Mouse (Mus musculus): ENCODE measurements at regions not wholly inside any gene's neighbourhood (a gene's known extent, or its start where the extent isn't known, plus 50 kb on each side); places are given as distances from the start of the nearest gene placed in this dataset.

- Histone ChIP-seq H3K27me3 (no peaks in the 10 kb centered on the region), H3K9ac (no peak overlapping the region), H3K4me1 (no peaks in the 10 kb centered on the region), H3K4me3 (replicated peaks) (no peak overlapping the region), H3K27ac (replicated peaks) (no peak overlapping the region), H3K9me3 (replicated peaks) (no peaks in the 10 kb centered on the region), H3K4me2 (replicated peaks) (no peak overlapping the region), H3K36me3 (no peaks in the 10 kb centered on the region)
- WGBS: 77% methylated on average over 4 of the region's 4 CpGs
- ATAC-seq (ENCODE audit: insufficient number of reproducible peaks, low FRiP score, low TSS enrichment, low read depth): no peak
Observed at GRCm38 (mm10) chr4:32153356-32153755, 85.2 kb upstream of the Bach2 start.

GRCm38 (mm10) chr4:32156965-32157364 lies 81.6 kb upstream of the Bach2 start:
- no peaks in the 10 kb centered on the region for H3K9me3 ChIP-seq (replicated peaks)
- H3K27me3 ChIP-seq: no peaks in the 10 kb centered on the region
- no peak for ATAC-seq (ENCODE audit: insufficient number of reproducible peaks, low FRiP score, low TSS enrichment, low read depth)
- H3K27ac ChIP-seq (replicated peaks): no peak overlapping the region
- no peaks in the 10 kb centered on the region for H3K4me1 ChIP-seq
- WGBS: 65% methylated on average over 8 of the region's 8 CpGs
- no peak overlapping the region for H3K9ac ChIP-seq
- no peaks in the 10 kb centered on the region for H3K36me3 ChIP-seq
- no peak overlapping the region for H3K4me2 ChIP-seq (replicated peaks)
- H3K4me3 ChIP-seq (replicated peaks): no peak overlapping the region

- Histone ChIP-seq H3K9me3 (replicated peaks) (no peaks in the 10 kb centered on the region), H3K27me3 (no peaks in the 10 kb centered on the region), H3K4me3 (replicated peaks) (no peak overlapping the region), H3K27ac (replicated peaks) (no peak overlapping the region), H3K4me1 (no peaks in the 10 kb centered on the region), H3K36me3 (no peaks in the 10 kb centered on the region), H3K9ac (no peak overlapping the region), H3K4me2 (replicated peaks) (no peak overlapping the region)
- no peak for ATAC-seq (ENCODE audit: insufficient number of reproducible peaks, low FRiP score, low TSS enrichment, low read depth)
- WGBS: 50% methylated on average over 5 of the region's 5 CpGs
Observed at GRCm38 (mm10) chr4:32158451-32158850, 80.2 kb upstream of the Bach2 start.

GRCm38 (mm10) chr4:32158886-32159285 lies 79.7 kb upstream of the Bach2 start:
- ATAC-seq (ENCODE audit: insufficient number of reproducible peaks, low FRiP score, low TSS enrichment, low read depth): no peak
- Histone ChIP-seq H3K4me3 (replicated peaks) (no peak overlapping the region), H3K4me1 (no peaks in the 10 kb centered on the region), H3K36me3 (no peaks in the 10 kb centered on the region), H3K27ac (replicated peaks) (no peak overlapping the region), H3K9me3 (replicated peaks) (no peaks in the 10 kb centered on the region), H3K9ac (no peak overlapping the region), H3K27me3 (no peaks in the 10 kb centered on the region), H3K4me2 (replicated peaks) (no peak overlapping the region)
- WGBS: 42% methylated on average over 4 of the region's 4 CpGs

- no peaks in the 10 kb centered on the region for H3K9me3 ChIP-seq (replicated peaks)
- H3K4me3 ChIP-seq (replicated peaks): no peak overlapping the region
- no peak overlapping the region for H3K4me2 ChIP-seq (replicated peaks)
- no peaks in the 10 kb centered on the region for H3K36me3 ChIP-seq
- no peaks in the 10 kb centered on the region for H3K4me1 ChIP-seq
- H3K27me3 ChIP-seq: no peaks in the 10 kb centered on the region
- no peak for ATAC-seq (ENCODE audit: insufficient number of reproducible peaks, low FRiP score, low TSS enrichment, low read depth)
- 50% methylated on average over 2 of the region's 2 CpGs for WGBS
- H3K27ac ChIP-seq (replicated peaks): no peak overlapping the region
- no peak overlapping the region for H3K9ac ChIP-seq
Observed at GRCm38 (mm10) chr4:32160815-32161214, 77.8 kb upstream of the Bach2 start.

- Histone ChIP-seq H3K9ac (no peak overlapping the region), H3K36me3 (no peaks in the 10 kb centered on the region), H3K4me2 (replicated peaks) (no peak overlapping the region), H3K4me3 (replicated peaks) (no peak overlapping the region), H3K27me3 (no peaks in the 10 kb centered on the region), H3K27ac (replicated peaks) (no peak overlapping the region), H3K4me1 (no peaks in the 10 kb centered on the region), H3K9me3 (replicated peaks) (no peaks in the 10 kb centered on the region)
- ATAC-seq (ENCODE audit: insufficient number of reproducible peaks, low FRiP score, low TSS enrichment, low read depth): no peak
- 29% methylated on average over 10 of the region's 10 CpGs for WGBS
Observed at GRCm38 (mm10) chr4:32161871-32162656, 76.5 kb upstream of the Bach2 start.

- H3K4me1 ChIP-seq: no peaks in the 10 kb centered on the region
- no peaks in the 10 kb centered on the region for H3K27me3 ChIP-seq
- no peaks in the 10 kb centered on the region for H3K9me3 ChIP-seq (replicated peaks)
- ATAC-seq (ENCODE audit: insufficient number of reproducible peaks, low FRiP score, low TSS enrichment, low read depth): no peak
- no peaks in the 10 kb centered on the region for H3K36me3 ChIP-seq
- H3K9ac ChIP-seq: no peak overlapping the region
- WGBS: 71% methylated on average over 12 of the region's 12 CpGs
- no peak overlapping the region for H3K4me2 ChIP-seq (replicated peaks)
- H3K4me3 ChIP-seq (replicated peaks): no peak overlapping the region
- no peak overlapping the region for H3K27ac ChIP-seq (replicated peaks)
Observed at GRCm38 (mm10) chr4:32162694-32163240, 75.8 kb upstream of the Bach2 start.

GRCm38 (mm10) chr4:32164081-32164641 lies 74.4 kb upstream of the Bach2 start:
- no peaks in the 10 kb centered on the region for H3K36me3 ChIP-seq
- WGBS: 77% methylated on average over 11 of the region's 11 CpGs
- no peaks in the 10 kb centered on the region for H3K9me3 ChIP-seq (replicated peaks)
- H3K4me1 ChIP-seq: no peaks in the 10 kb centered on the region
- H3K27me3 ChIP-seq: no peaks in the 10 kb centered on the region
- H3K4me2 ChIP-seq (replicated peaks): no peak overlapping the region
- no peak for ATAC-seq (ENCODE audit: insufficient number of reproducible peaks, low FRiP score, low TSS enrichment, low read depth)
- H3K27ac ChIP-seq (replicated peaks): no peak overlapping the region
- H3K9ac ChIP-seq: no peak overlapping the region
- no peak overlapping the region for H3K4me3 ChIP-seq (replicated peaks)

GRCm38 (mm10) chr4:32164736-32165241 lies 73.8 kb upstream of the Bach2 start:
- no peak overlapping the region for H3K9ac ChIP-seq
- H3K9me3 ChIP-seq (replicated peaks): no peaks in the 10 kb centered on the region
- WGBS: 77% methylated on average over 11 of the region's 11 CpGs
- no peak overlapping the region for H3K4me3 ChIP-seq (replicated peaks)
- no peak for ATAC-seq (ENCODE audit: insufficient number of reproducible peaks, low FRiP score, low TSS enrichment, low read depth)
- H3K27me3 ChIP-seq: no peaks in the 10 kb centered on the region
- H3K4me1 ChIP-seq: peaks cover 4% of the 10 kb centered on the region
- H3K27ac ChIP-seq (replicated peaks): no peak overlapping the region
- H3K36me3 ChIP-seq: no peaks in the 10 kb centered on the region
- H3K4me2 ChIP-seq (replicated peaks): no peak overlapping the region

- Histone ChIP-seq H3K27me3 (no peaks in the 10 kb centered on the region), H3K4me3 (replicated peaks) (no peak overlapping the region), H3K27ac (replicated peaks) (no peak overlapping the region), H3K9me3 (replicated peaks) (no peaks in the 10 kb centered on the region), H3K9ac (no peak overlapping the region), H3K36me3 (no peaks in the 10 kb centered on the region), H3K4me1 (peaks cover 11% of the 10 kb centered on the region), H3K4me2 (replicated peaks) (no peak overlapping the region)
- ATAC-seq (ENCODE audit: insufficient number of reproducible peaks, low FRiP score, low TSS enrichment, low read depth): no peak
- 52% methylated on average over 12 of the region's 12 CpGs for WGBS
Observed at GRCm38 (mm10) chr4:32165918-32166528, 72.6 kb upstream of the Bach2 start.

GRCm38 (mm10) chr4:32167151-32167550 lies 71.5 kb upstream of the Bach2 start:
- Histone ChIP-seq H3K4me2 (replicated peaks) (no peak overlapping the region), H3K4me3 (replicated peaks) (no peak overlapping the region), H3K4me1 (peaks cover 11% of the 10 kb centered on the region), H3K27me3 (no peaks in the 10 kb centered on the region), H3K27ac (replicated peaks) (no peak overlapping the region), H3K9me3 (replicated peaks) (no peaks in the 10 kb centered on the region), H3K9ac (no peak overlapping the region), H3K36me3 (no peaks in the 10 kb centered on the region)
- 78% methylated on average over 11 of the region's 11 CpGs for WGBS
- no peak for ATAC-seq (ENCODE audit: insufficient number of reproducible peaks, low FRiP score, low TSS enrichment, low read depth)

Data from embryonic facial prominence, embryonic 15.5 days (tissue).